Mouse (Mus musculus): ENCODE measurements around the gene Cbx7. TPM values are rescaled to one million over a fixed set of nuclear protein-coding genes. Genes with fewer than 3 reads are reported as not detected.

Gene Cbx7
- polyA plus RNA-seq, 1 experiment, result 82.9 TPM

GRCm38 (mm10) chr15:79951730-79952503 is 19.0 kb downstream of the Cbx7 start:
- no peak for DNase-seq (ENCODE audit: low read depth in 1 of 2, low spot score in 2 of 2)
- WGBS, result 81% methylated on average over 14 of the region's 14 CpGs
- no peak overlapping the region for H3K4me3 ChIP-seq (ENCODE audit: extremely low read depth, insufficient read depth, insufficient read length)
- H3K36me3 ChIP-seq (ENCODE audit: control insufficient read depth, insufficient read depth, low read length), result no peaks in the 10 kb centered on the region
- H3K27me3 ChIP-seq (ENCODE audit: control insufficient read depth, insufficient read depth, low read length), result no peaks in the 10 kb centered on the region
- no peak overlapping the region for H3K27ac ChIP-seq (ENCODE audit: insufficient read depth, low read length)
- peaks cover 11% of the 10 kb centered on the region; the same call in 1 of the 2 replicates for H3K4me1 ChIP-seq (ENCODE audit: control insufficient read depth, insufficient read depth, insufficient read length)
- no peak for TF ChIP-seq POLR2A (IDR thresholded peaks at IDR 0.05; ENCODE audit: low read depth, low read length)
- TF ChIP-seq CTCF (IDR thresholded peaks at IDR 0.05; ENCODE audit: extremely low read depth, insufficient read depth, insufficient read length, insufficient replicate concordance), result no peak

- no peak for DNase-seq (ENCODE audit: low read depth in 1 of 2, low spot score in 2 of 2)
- H3K27ac ChIP-seq (ENCODE audit: insufficient read depth, low read length), result peak overlapping the region; percentile 44; the same call in 1 of the 2 replicates
- TF ChIP-seq POLR2A (IDR thresholded peaks at IDR 0.05; ENCODE audit: low read depth, low read length), result no peak
- H3K27me3 ChIP-seq (ENCODE audit: control insufficient read depth, insufficient read depth, low read length), result no peaks in the 10 kb centered on the region
- no peak overlapping the region for H3K4me3 ChIP-seq (ENCODE audit: extremely low read depth, insufficient read depth, insufficient read length)
- WGBS, result 88% methylated on average over 6 of the region's 6 CpGs
- H3K4me1 ChIP-seq (ENCODE audit: control insufficient read depth, insufficient read depth, insufficient read length), result peaks cover 9% of the 10 kb centered on the region; the same call in 1 of the 2 replicates
- no peaks in the 10 kb centered on the region for H3K36me3 ChIP-seq (ENCODE audit: control insufficient read depth, insufficient read depth, low read length)
Observed at GRCm38 (mm10) chr15:79951226-79951625, 19.7 kb downstream of the Cbx7 start.

GRCm38 (mm10) chr15:79950250-79951025 is 20.5 kb downstream of the Cbx7 start:
- peaks cover 9% of the 10 kb centered on the region; the same call in 1 of the 2 replicates for H3K4me1 ChIP-seq (ENCODE audit: control insufficient read depth, insufficient read depth, insufficient read length)
- H3K4me3 ChIP-seq (ENCODE audit: extremely low read depth, insufficient read depth, insufficient read length), result peak overlapping the region; percentile 45
- no peaks in the 10 kb centered on the region for H3K27me3 ChIP-seq (ENCODE audit: control insufficient read depth, insufficient read depth, low read length)
- WGBS, result 5% methylated on average over 24 of the region's 24 CpGs
- TF ChIP-seq POLR2A (IDR thresholded peaks at IDR 0.05; ENCODE audit: low read depth, low read length), result no peak
- peak; percentile 72; the same call in 1 of the 2 replicates for TF ChIP-seq CTCF (IDR thresholded peaks at IDR 0.05; ENCODE audit: extremely low read depth, insufficient read depth, insufficient read length, insufficient replicate concordance)
- no peaks in the 10 kb centered on the region for H3K36me3 ChIP-seq (ENCODE audit: control insufficient read depth, insufficient read depth, low read length)
- peak overlapping the region; percentile 44 for H3K27ac ChIP-seq (ENCODE audit: insufficient read depth, low read length)
- DNase-seq (ENCODE audit: low read depth in 1 of 2, low spot score in 2 of 2), result peak in 1 of 2 experiments; percentile 72

GRCm38 (mm10) chr15:79947681-79948080 is 23.2 kb downstream of the Cbx7 start:
- Histone ChIP-seq H3K27me3 (ENCODE audit: control insufficient read depth, insufficient read depth, low read length) (no peaks in the 10 kb centered on the region), H3K36me3 (ENCODE audit: control insufficient read depth, insufficient read depth, low read length) (no peaks in the 10 kb centered on the region), H3K4me1 (ENCODE audit: control insufficient read depth, insufficient read depth, insufficient read length) (peaks cover 9% of the 10 kb centered on the region; the same call in 1 of the 2 replicates), H3K27ac (ENCODE audit: insufficient read depth, low read length) (no peak overlapping the region), H3K4me3 (ENCODE audit: extremely low read depth, insufficient read depth, insufficient read length) (no peak overlapping the region)
- TF ChIP-seq POLR2A (IDR thresholded peaks at IDR 0.05; ENCODE audit: low read depth, low read length) (no peak), CTCF (IDR thresholded peaks at IDR 0.05; ENCODE audit: extremely low read depth, insufficient read depth, insufficient read length, insufficient replicate concordance) (no peak)
- DNase-seq (ENCODE audit: low read depth in 1 of 2, low spot score in 2 of 2), result no peak
- WGBS, result 79% methylated on average over 6 of the region's 6 CpGs

DNA sequence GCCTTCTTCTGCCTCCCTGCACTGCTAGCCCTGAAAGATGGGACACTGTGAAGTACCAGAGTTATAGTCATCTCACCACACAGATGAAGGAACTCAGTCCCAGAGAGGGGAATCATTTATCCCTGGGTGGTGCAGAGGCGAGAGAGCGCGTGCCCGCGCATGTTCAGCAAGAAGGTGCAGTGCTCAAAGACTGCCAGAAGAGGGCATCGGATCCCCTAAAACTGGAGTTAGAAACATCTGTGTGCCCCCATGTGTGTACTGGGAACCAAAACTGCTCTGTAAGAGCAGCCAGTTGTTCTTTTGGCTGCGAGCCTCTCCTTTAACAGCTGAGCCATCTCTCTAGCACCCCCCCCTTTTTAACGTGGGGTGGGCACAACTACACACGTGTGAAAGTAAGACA is 24.1 kb downstream of the Cbx7 start:
- DNase-seq (ENCODE audit: low read depth in 1 of 2, low spot score in 2 of 2), result no peak
- no peaks in the 10 kb centered on the region for H3K27me3 ChIP-seq (ENCODE audit: control insufficient read depth, insufficient read depth, low read length)
- WGBS, result 83% methylated on average over 9 of the region's 9 CpGs
- TF ChIP-seq CTCF (IDR thresholded peaks at IDR 0.05; ENCODE audit: extremely low read depth, insufficient read depth, insufficient read length, insufficient replicate concordance) (no peak), POLR2A (IDR thresholded peaks at IDR 0.05; ENCODE audit: low read depth, low read length) (no peak)
- H3K27ac ChIP-seq (ENCODE audit: insufficient read depth, low read length), result no peak overlapping the region
- peaks cover 9% of the 10 kb centered on the region; the same call in 1 of the 2 replicates for H3K4me1 ChIP-seq (ENCODE audit: control insufficient read depth, insufficient read depth, insufficient read length)
- H3K4me3 ChIP-seq (ENCODE audit: extremely low read depth, insufficient read depth, insufficient read length), result no peak overlapping the region
- no peaks in the 10 kb centered on the region for H3K36me3 ChIP-seq (ENCODE audit: control insufficient read depth, insufficient read depth, low read length)

GRCm38 (mm10) chr15:79946022-79946421 is 24.9 kb downstream of the Cbx7 start:
- Histone ChIP-seq H3K27me3 (ENCODE audit: control insufficient read depth, insufficient read depth, low read length) (no peaks in the 10 kb centered on the region), H3K27ac (ENCODE audit: insufficient read depth, low read length) (no peak overlapping the region), H3K36me3 (ENCODE audit: control insufficient read depth, insufficient read depth, low read length) (no peaks in the 10 kb centered on the region), H3K4me3 (ENCODE audit: extremely low read depth, insufficient read depth, insufficient read length) (no peak overlapping the region), H3K4me1 (ENCODE audit: control insufficient read depth, insufficient read depth, insufficient read length) (peaks cover 9% of the 10 kb centered on the region; the same call in 1 of the 2 replicates)
- peak; percentile 55 to 79 for DNase-seq (ENCODE audit: low read depth in 1 of 2, low spot score in 2 of 2)
- TF ChIP-seq POLR2A (IDR thresholded peaks at IDR 0.05; ENCODE audit: low read depth, low read length) (no peak), CTCF (IDR thresholded peaks at IDR 0.05; ENCODE audit: extremely low read depth, insufficient read depth, insufficient read length, insufficient replicate concordance) (peak; percentile 94)
- WGBS, result 15% methylated on average over 4 of the region's 4 CpGs

Measured in spleen, adult 2 months (tissue).